Mouse (Mus musculus) myocyte (in vitro differentiated cells): ENCODE measurements around the gene Anks1b. TPM values are rescaled to one million over a fixed set of nuclear protein-coding genes. Genes with fewer than 3 reads are reported as not detected.
A peak's percentile ranks its signal among the peaks of the same experiment; 100 is the strongest.

Experiments used
- H3K27me3 ChIP-seq: one replicate; pipeline ENCODE4 v1.6.1; 2011; ENCODE audit not compliant: control insufficient read depth, insufficient read depth, insufficient read length
- H3K36me3 ChIP-seq: one replicate; pipeline ENCODE4 v1.6.1; 2011; ENCODE audit not compliant: control insufficient read depth, insufficient read depth
- H3K4me2 ChIP-seq: one replicate; pipeline ENCODE4 v1.6.1; 2011; ENCODE audit warnings: low read depth, control low read depth
- H3K4me3 ChIP-seq: one replicate; pipeline ENCODE4 v1.5.1; 2011; ENCODE audit warnings: mild to moderate bottlenecking, control low read depth, moderate library complexity
- H3K79me2 ChIP-seq: one replicate; pipeline ENCODE4 v1.6.1; 2011; ENCODE audit not compliant: control insufficient read depth, insufficient read depth
- H3ac ChIP-seq: one replicate; pipeline ENCODE4 v1.6.1; 2011; ENCODE audit not compliant: control insufficient read depth, insufficient read length
- CEBPB ChIP-seq: IDR thresholded peaks from 2 replicates; pipeline ENCODE4 v1.6.1; 2011; ENCODE audit warnings: mild to moderate bottlenecking, moderate library complexity; ENCODE audit not compliant: poor library complexity, insufficient read depth, severe bottlenecking
- E2F4 ChIP-seq: IDR thresholded peaks from one replicate; pipeline ENCODE4 v1.6.1; 2011; ENCODE audit warnings: mild to moderate bottlenecking, control low read depth, moderate library complexity; ENCODE audit not compliant: insufficient read depth
- MAX ChIP-seq: IDR thresholded peaks from one replicate; pipeline ENCODE4 v1.6.1; 2011; ENCODE audit warnings: low read depth, mild to moderate bottlenecking, control low read depth
- MYOD1 ChIP-seq, 3 experiments: IDR thresholded peaks; one replicate each; pipeline ENCODE4 v1.6.1; 2011; ENCODE audit warnings: control low read depth in 2 of 3, low read depth in 2 of 3, mild to moderate bottlenecking in 2 of 3, moderate library complexity in 1 of 3; ENCODE audit not compliant: insufficient read length in 2 of 3, control insufficient read depth in 1 of 3
- MYOG ChIP-seq, 3 experiments: IDR thresholded peaks; one replicate each; pipeline ENCODE4 v1.6.1; 2011; ENCODE audit warnings: control low read depth in 2 of 3, low read depth in 2 of 3, mild to moderate bottlenecking in 2 of 3; ENCODE audit not compliant: insufficient read length in 2 of 3, control insufficient read depth in 1 of 3, insufficient read depth in 1 of 3
- POLR2A ChIP-seq: IDR thresholded peaks from one replicate; pipeline ENCODE4 v1.6.1; 2011; ENCODE audit warnings: low read depth, mild to moderate bottlenecking, control low read depth, moderate library complexity; ENCODE audit not compliant: insufficient read length
- POLR2AphosphoS2 ChIP-seq: IDR thresholded peaks from one replicate; pipeline ENCODE4 v1.6.1; 2011; ENCODE audit warnings: low read depth, control low read depth; ENCODE audit not compliant: insufficient read length
- REST ChIP-seq: IDR thresholded peaks from one replicate; pipeline ENCODE4 v1.6.1; 2011; ENCODE audit warnings: mild to moderate bottlenecking, control low read depth, moderate library complexity; ENCODE audit not compliant: insufficient read depth, insufficient read length
- SRF ChIP-seq: IDR thresholded peaks from one replicate; pipeline ENCODE4 v1.6.1; 2011; ENCODE audit warnings: low read depth; ENCODE audit not compliant: control insufficient read depth, insufficient read length
- TCF12 ChIP-seq: IDR thresholded peaks from one replicate; pipeline ENCODE4 v1.6.1; 2011; ENCODE audit warnings: mild to moderate bottlenecking, control low read depth; ENCODE audit not compliant: poor library complexity, insufficient read depth, severe bottlenecking
- TCF3 ChIP-seq: IDR thresholded peaks from one replicate; pipeline ENCODE4 v1.6.1; 2011; ENCODE audit warnings: low read depth, control low read depth; ENCODE audit not compliant: insufficient read length
- USF1 ChIP-seq: IDR thresholded peaks from one replicate; pipeline ENCODE4 v1.6.1; 2011; ENCODE audit warnings: low read depth, mild to moderate bottlenecking, control low read depth, moderate library complexity
- polyA plus RNA-seq: library from polyadenylated mRNA; unstranded; fragments of >200 nt; fragmentation: generic; extraction: Trizol; gene quantifications from one replicate; pipeline ENCODE4 v1.2.1, GENCODE M21; 2012; ENCODE audit warnings: missing spikeins

The Anks1b gene
- polyA plus RNA-seq, 1 experiment = 0.13 TPM

GRCm38 (mm10) chr10:90826939-90827338 lies 953.6 kb downstream of the Anks1b start:
- no peak overlapping the region for H3K4me2 ChIP-seq
- H3K79me2 ChIP-seq = no peaks in the 10 kb centered on the region
- H3K4me3 ChIP-seq = no peak overlapping the region
- H3K36me3 ChIP-seq = no peaks in the 10 kb centered on the region
- H3K27me3 ChIP-seq = peaks cover 34% of the 10 kb centered on the region
- TF ChIP-seq REST (peak; percentile 82), SRF (no peak)
- no peak overlapping the region for H3ac ChIP-seq

GRCm38 (mm10) chr10:90828581-90829393 lies 955.5 kb downstream of the Anks1b start:
- H3K27me3 ChIP-seq = peaks cover 29% of the 10 kb centered on the region
- no peaks in the 10 kb centered on the region for H3K36me3 ChIP-seq
- H3ac ChIP-seq = no peak overlapping the region
- H3K79me2 ChIP-seq = no peaks in the 10 kb centered on the region
- H3K4me3 ChIP-seq = no peak overlapping the region
- H3K4me2 ChIP-seq = no peak overlapping the region
- TF ChIP-seq TCF3 (no peak), MYOD1 (IDR thresholded peaks at IDR 0.05; ENCODE audit: control insufficient read depth in 1 of 3, insufficient read length in 2 of 3, low read depth in 2 of 3) (no peak), MAX (no peak), USF1 (no peak), TCF12 (no peak), POLR2AphosphoS2 (no peak), CEBPB (no peak), POLR2A (no peak), E2F4 (no peak), SRF (no peak), REST (no peak), MYOG (IDR thresholded peaks at IDR 0.05; ENCODE audit: control insufficient read depth in 1 of 3, insufficient read depth in 1 of 3, insufficient read length in 2 of 3, low read depth in 2 of 3) (no peak)

DNA sequence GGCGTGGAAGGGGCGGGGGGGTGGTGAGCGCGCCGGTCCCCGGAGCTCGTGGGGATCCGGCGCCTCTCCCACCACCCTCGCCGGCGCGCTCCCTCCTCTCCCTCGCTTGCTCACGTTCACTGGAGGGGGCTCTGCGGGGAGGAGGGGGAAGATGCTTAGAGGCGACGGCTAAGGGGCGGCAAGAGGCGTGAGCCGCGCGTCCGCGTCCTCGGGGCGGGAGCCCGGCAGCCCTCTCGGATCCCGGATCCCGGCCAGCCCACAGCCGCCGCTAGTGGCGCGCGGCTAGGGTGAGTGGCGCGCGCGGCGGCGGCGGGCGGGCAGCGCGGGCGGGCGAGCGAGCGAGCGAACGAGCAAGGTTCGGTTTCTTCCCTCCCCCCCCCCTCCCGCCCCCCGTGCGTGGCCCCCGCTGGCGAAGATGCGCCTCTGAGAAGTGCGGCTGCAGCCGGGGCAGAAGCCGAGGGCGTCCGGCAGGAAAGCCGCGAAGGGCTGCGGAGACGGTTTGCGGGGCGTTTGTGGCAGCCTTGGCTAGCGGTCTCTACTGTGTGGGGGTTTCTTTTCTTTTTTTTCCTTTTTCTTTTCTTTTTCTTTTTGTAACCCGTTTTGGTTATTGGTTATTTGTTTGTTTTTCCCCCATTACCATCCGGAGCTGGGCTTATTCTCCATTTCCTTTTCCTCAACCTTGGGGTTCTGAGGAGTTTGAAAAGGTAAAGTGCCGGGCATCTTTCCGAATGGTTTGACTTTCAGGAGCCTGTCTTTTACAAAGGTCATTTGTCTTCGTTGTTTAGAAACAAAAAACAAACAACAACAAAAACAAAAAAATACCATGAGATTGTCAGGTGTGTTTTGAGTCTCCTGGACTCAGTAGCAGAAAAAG lies 956.3 kb downstream of the Anks1b start:
- Histone ChIP-seq H3K4me2 (no peak overlapping the region), H3ac (no peak overlapping the region), H3K27me3 (peaks cover 29% of the 10 kb centered on the region), H3K36me3 (no peaks in the 10 kb centered on the region), H3K4me3 (no peak overlapping the region), H3K79me2 (no peaks in the 10 kb centered on the region)
- TF ChIP-seq MAX (no peak), TCF12 (no peak), MYOD1 (IDR thresholded peaks at IDR 0.05; ENCODE audit: control insufficient read depth in 1 of 3, insufficient read length in 2 of 3, low read depth in 2 of 3) (no peak), CEBPB (no peak), MYOG (IDR thresholded peaks at IDR 0.05; ENCODE audit: control insufficient read depth in 1 of 3, insufficient read depth in 1 of 3, insufficient read length in 2 of 3, low read depth in 2 of 3) (no peak), TCF3 (no peak), POLR2A (no peak), SRF (no peak), USF1 (no peak), POLR2AphosphoS2 (no peak), E2F4 (no peak), REST (no peak)

GRCm38 (mm10) chr10:90830268-90830585 lies 956.9 kb downstream of the Anks1b start:
- Histone ChIP-seq H3K4me2 (no peak overlapping the region), H3K27me3 (peaks cover 29% of the 10 kb centered on the region), H3K36me3 (no peaks in the 10 kb centered on the region), H3ac (no peak overlapping the region), H3K79me2 (no peaks in the 10 kb centered on the region), H3K4me3 (no peak overlapping the region)
- TF ChIP-seq CEBPB = no peak
- TF ChIP-seq TCF12 = no peak
- TF ChIP-seq USF1 = no peak
- no peak for TF ChIP-seq MYOD1 (IDR thresholded peaks at IDR 0.05; ENCODE audit: control insufficient read depth in 1 of 3, insufficient read length in 2 of 3, low read depth in 2 of 3)
- no peak for TF ChIP-seq TCF3
- no peak for TF ChIP-seq MYOG (IDR thresholded peaks at IDR 0.05; ENCODE audit: control insufficient read depth in 1 of 3, insufficient read depth in 1 of 3, insufficient read length in 2 of 3, low read depth in 2 of 3)
- TF ChIP-seq POLR2A = no peak
- TF ChIP-seq REST = no peak
- TF ChIP-seq SRF = no peak
- TF ChIP-seq MAX = no peak
- TF ChIP-seq E2F4 = no peak
- no peak for TF ChIP-seq POLR2AphosphoS2
